Mouse (Mus musculus) CH12.LX (cell line): ENCODE data around the gene Eml1. TPM values are rescaled to one million over a fixed set of nuclear protein-coding genes. Genes with fewer than 3 reads are reported as not detected.

Experiments used
- DNase-seq: peaks from one replicate; pipeline ENCODE4 v3.0.0-alpha.2; 2013; ENCODE audit errors: extremely low read depth
- H3K27ac ChIP-seq: 2 replicates; pipeline ENCODE4 v1.5.1; 2012; ENCODE audit warnings: low read depth, mild to moderate bottlenecking, control low read depth, moderate library complexity; ENCODE audit not compliant: insufficient read depth
- H3K27me3 ChIP-seq: replicated peaks from 2 replicates; pipeline ENCODE3; 2012; ENCODE audit warnings: inconsistent platforms
- H3K36me3 ChIP-seq, 2 experiments: replicated peaks in 1 of 2; 2 replicates each; pipeline versions ENCODE3 to v1.6.1; 2012; ENCODE audit warnings: inconsistent platforms in 1 of 2, low read length in 1 of 2, mild to moderate bottlenecking in 1 of 2, mixed read lengths in 1 of 2, moderate library complexity in 1 of 2; ENCODE audit not compliant: control insufficient read depth in 1 of 2, insufficient read depth in 1 of 2
- H3K4me1 ChIP-seq, 2 experiments: 2 replicates each; pipeline ENCODE4 v1.6.1; 2012; ENCODE audit warnings: inconsistent platforms in 1 of 2, moderate library complexity in 1 of 2; ENCODE audit not compliant: insufficient read depth in 2 of 2, control insufficient read depth in 1 of 2
- H3K4me2 ChIP-seq: 2 replicates; pipeline ENCODE4 v1.6.1; 2012; ENCODE audit warnings: low read depth, mild to moderate bottlenecking, control low read depth; ENCODE audit not compliant: poor library complexity, insufficient read depth, severe bottlenecking
- H3K4me3 ChIP-seq, 3 experiments: fragments of 150-350 bp in 1 of 3; sonication (generic) in 1 of 3; replicated peaks in 1 of 3; 2 replicates each; pipeline versions ENCODE3 to v1.5.1; 2011 to 2012; ENCODE audit warnings: low read depth in 2 of 3, low read length in 2 of 3, mild to moderate bottlenecking in 2 of 3, moderate library complexity in 2 of 3, control low read depth in 1 of 3, improper control_type of control experiment in 1 of 3, inconsistent platforms in 1 of 3, mixed read lengths in 1 of 3; ENCODE audit not compliant: poor library complexity in 1 of 3
- H3K79me2 ChIP-seq: replicated peaks from 2 replicates; pipeline ENCODE4 v1.6.1; 2012; ENCODE audit warnings: mild to moderate bottlenecking, moderate library complexity; ENCODE audit not compliant: control insufficient read depth, poor library complexity, insufficient read depth, severe bottlenecking; ENCODE audit errors: extremely low read depth
- H3K9ac ChIP-seq: 2 replicates; pipeline ENCODE4 v1.6.1; 2012; ENCODE audit warnings: low read depth, mild to moderate bottlenecking, control low read depth, moderate library complexity; ENCODE audit not compliant: insufficient read depth
- H3K9me3 ChIP-seq: replicated peaks from 2 replicates; pipeline ENCODE3; 2012; ENCODE audit warnings: low read length, inconsistent platforms, mixed read lengths
- BHLHE40 ChIP-seq: IDR thresholded peaks from 2 replicates; pipeline ENCODE4 v1.6.1; 2011; ENCODE audit warnings: mild to moderate bottlenecking, low read depth, low read length, improper control_type of control experiment
- CHD1 ChIP-seq: IDR thresholded peaks from 2 replicates; pipeline ENCODE4 v1.6.1; 2012; ENCODE audit warnings: low read depth, low read length, improper control_type of control experiment, inconsistent platforms
- CHD2 ChIP-seq: IDR thresholded peaks from 2 replicates; pipeline ENCODE4 v1.6.1; 2011; ENCODE audit warnings: low read length, improper control_type of control experiment
- CTCF ChIP-seq, 2 experiments: IDR thresholded peaks in 1 of 2; conservative IDR thresholded peaks in 1 of 2; 2 replicates each; pipeline ENCODE4 v1.5.1; 2011 to 2012; ENCODE audit warnings: low read depth in 2 of 2, low read length in 2 of 2, improper control_type of control experiment in 1 of 2, inconsistent platforms in 1 of 2, mild to moderate bottlenecking in 1 of 2, moderate library complexity in 1 of 2
- EP300 ChIP-seq: IDR thresholded peaks from 2 replicates; pipeline ENCODE4 v1.6.1; 2011; ENCODE audit warnings: low read length, improper control_type of control experiment
- ETS1 ChIP-seq: conservative IDR thresholded peaks from 2 replicates; pipeline ENCODE4 v1.6.1; 2012; ENCODE audit warnings: low read depth, mild to moderate bottlenecking, inconsistent platforms, low read length, improper control_type of control experiment, moderate library complexity
- IRF4 ChIP-seq: IDR thresholded peaks from 2 replicates; pipeline ENCODE4 v1.6.1; 2014; ENCODE audit warnings: low read depth, mild to moderate bottlenecking, inconsistent platforms, low read length, improper control_type of control experiment
- KAT2A ChIP-seq: IDR thresholded peaks from 2 replicates; pipeline ENCODE4 v1.6.1; 2012; ENCODE audit warnings: low read length, improper control_type of control experiment, inconsistent platforms; ENCODE audit not compliant: insufficient replicate concordance
- MAX ChIP-seq: IDR thresholded peaks from 2 replicates; pipeline ENCODE4 v1.6.1; 2011; ENCODE audit warnings: low read length, improper control_type of control experiment
- MAZ ChIP-seq: IDR thresholded peaks from 2 replicates; pipeline ENCODE4 v1.6.1; 2012; ENCODE audit warnings: low read depth, mild to moderate bottlenecking, inconsistent platforms, low read length, improper control_type of control experiment, moderate library complexity
- NRF1 ChIP-seq: IDR thresholded peaks from 2 replicates; pipeline ENCODE4 v1.6.1; 2014; ENCODE audit warnings: low read depth, mild to moderate bottlenecking, inconsistent platforms, low read length, improper control_type of control experiment, moderate library complexity
- PAX5 ChIP-seq: IDR thresholded peaks from 2 replicates; pipeline ENCODE4 v1.6.1; 2012; ENCODE audit warnings: low read length, inconsistent platforms, mixed read lengths
- POLR2A ChIP-seq: IDR thresholded peaks from 2 replicates; pipeline ENCODE4 v1.6.1; 2011; ENCODE audit warnings: low read depth, mild to moderate bottlenecking, improper control_type of control experiment, low read length
- RCOR1 ChIP-seq: conservative IDR thresholded peaks from 2 replicates; pipeline ENCODE4 v1.6.1; 2012; ENCODE audit warnings: low read depth, mild to moderate bottlenecking, inconsistent platforms, low read length, improper control_type of control experiment
- SMC3 ChIP-seq: IDR thresholded peaks from 2 replicates; pipeline ENCODE4 v1.6.1; 2011; ENCODE audit warnings: low read depth, low read length, improper control_type of control experiment
- TBP ChIP-seq: conservative IDR thresholded peaks from 2 replicates; pipeline ENCODE4 v1.6.1; 2011; ENCODE audit warnings: low read depth, low read length, improper control_type of control experiment
- TCF12 ChIP-seq: IDR thresholded peaks from 2 replicates; pipeline ENCODE4 v1.6.1; 2014; ENCODE audit warnings: low read depth, mild to moderate bottlenecking, inconsistent platforms, low read length, improper control_type of control experiment
- USF1 ChIP-seq: IDR thresholded peaks from 2 replicates; pipeline ENCODE4 v1.6.1; 2014; ENCODE audit warnings: low read depth, mild to moderate bottlenecking, inconsistent platforms, low read length, improper control_type of control experiment
- dilution Hi-C: fragments of 300-500 bp; cut with MboI; formaldehyde crosslinking; loops from 2 replicates; pipeline ENCODE4 v1.14.3; 2020; ENCODE audit warnings: low sequenced_read_pairs; ENCODE audit not compliant: extremely low pct_unique_long_range_greater_than_20kb, extremely low pct_ligation_motif_present
- in situ Hi-C: fragments of 300-500 bp; cut with MboI; formaldehyde crosslinking; loops from 3 replicates; pipeline ENCODE4 v1.14.3; 2019; ENCODE audit warnings: low sequenced_read_pairs, low pct_ligation_motif_present, low pct_unique_long_range_greater_than_20kb, mixed read lengths
- polyA plus RNA-seq: library from polyadenylated mRNA; unstranded; fragments of >175 nt; gene quantifications from 2 replicates; pipeline ENCODE4 v1.2.1, GENCODE M21; 2012; ENCODE audit warnings: low read depth; ENCODE audit not compliant: insufficient read length
- total RNA-seq, 2 experiments: library from RNA; depleted of rRNA; stranded (reverse); fragments of 300-350 nt in 1 of 2; fragments of >200 nt in 1 of 2; gene quantifications; 2 replicates each; pipeline ENCODE4 v1.2.3; 2012 to 2014

Gene Eml1
- total and polyA plus RNA-seq, 3 experiments: not detected

- Histone ChIP-seq H3K36me3 (no peaks in the 10 kb centered on the region), H3K4me3 (no peak overlapping the region), H3K27me3 (peaks cover 83% of the 10 kb centered on the region), H3K27ac (no peak overlapping the region), H3K9me3 (no peaks in the 10 kb centered on the region), H3K79me2 (no peaks in the 10 kb centered on the region), H3K4me2 (no peak overlapping the region), H3K9ac (no peak overlapping the region), H3K4me1 (no peaks in the 10 kb centered on the region)
- TF ChIP-seq MAZ (no peak), POLR2A (no peak), KAT2A (no peak), NRF1 (no peak), IRF4 (no peak), USF1 (no peak), ETS1 (no peak), CHD2 (no peak), EP300 (no peak), CHD1 (no peak), CTCF (conservative IDR thresholded peaks at IDR 0.05 in 1 of 2, IDR thresholded peaks at IDR 0.05 in 1 of 2; ENCODE audit: low read depth in 2 of 2, low read length in 2 of 2) (no peak)
- dilution Hi-C loops: no loop called here
- DNase-seq: no peak
- in situ Hi-C loops: no loop called here
These were observed 65.5 kb downstream of the Eml1 start for GRCm38 (mm10) chr12:108436029-108436923.

GRCm38 (mm10) chr12:108437446-108437845, 66.7 kb downstream of the Eml1 start:
- Histone ChIP-seq H3K36me3 (no peaks in the 10 kb centered on the region), H3K9me3 (peaks cover 2% of the 10 kb centered on the region), H3K4me2 (no peak overlapping the region), H3K9ac (no peak overlapping the region), H3K4me1 (no peaks in the 10 kb centered on the region), H3K4me3 (no peak overlapping the region), H3K79me2 (no peaks in the 10 kb centered on the region), H3K27ac (no peak overlapping the region), H3K27me3 (peaks cover 84% of the 10 kb centered on the region)
- in situ Hi-C loops (no loop called here), dilution Hi-C loops (no loop called here)
- TF ChIP-seq PAX5 (no peak), USF1 (no peak), CTCF (conservative IDR thresholded peaks at IDR 0.05 in 1 of 2, IDR thresholded peaks at IDR 0.05 in 1 of 2; ENCODE audit: low read depth in 2 of 2, low read length in 2 of 2) (no peak), MAX (no peak), IRF4 (no peak), TCF12 (no peak), SMC3 (no peak), BHLHE40 (no peak), RCOR1 (no peak), EP300 (no peak), TBP (no peak), CHD2 (no peak)
- no peak for DNase-seq
